Mouse (Mus musculus): ENCODE measurements around the gene Ccdc180.
A peak's percentile ranks its signal among the peaks of the same experiment; 100 is the strongest.

Ccdc180 gene

DNA sequence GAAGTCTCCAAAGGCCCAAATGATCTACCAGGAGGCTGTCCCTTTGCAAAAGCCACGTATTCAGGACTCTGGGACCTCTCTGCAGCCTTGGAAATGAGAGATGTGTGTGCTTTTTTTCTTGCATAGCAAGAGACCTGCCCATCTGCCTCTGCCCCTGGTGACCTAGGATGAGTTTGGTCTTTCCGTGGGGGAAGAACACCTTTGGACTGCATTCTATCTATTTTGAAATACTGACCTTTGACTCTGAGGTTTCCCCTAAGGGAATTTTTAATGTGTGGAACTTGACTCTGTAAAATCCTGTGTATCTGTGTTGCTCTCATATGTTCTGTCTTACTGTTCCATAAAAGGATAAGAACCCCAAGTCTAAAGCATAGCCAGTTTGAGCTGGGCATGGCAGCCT is 78.9 kb downstream of the Ccdc180 start:
- DNase-seq (ENCODE audit: extremely low spot score, low spot score) = no peak

GRCm38 (mm10) chr4:45970048-45970560 is 80.0 kb downstream of the Ccdc180 start:
- DNase-seq (ENCODE audit: extremely low spot score, low spot score) = no peak

GRCm38 (mm10) chr4:45971806-45972447 is 81.8 kb downstream of the Ccdc180 start:
- DNase-seq (ENCODE audit: extremely low spot score, low spot score) = peak; percentile 99

DNA sequence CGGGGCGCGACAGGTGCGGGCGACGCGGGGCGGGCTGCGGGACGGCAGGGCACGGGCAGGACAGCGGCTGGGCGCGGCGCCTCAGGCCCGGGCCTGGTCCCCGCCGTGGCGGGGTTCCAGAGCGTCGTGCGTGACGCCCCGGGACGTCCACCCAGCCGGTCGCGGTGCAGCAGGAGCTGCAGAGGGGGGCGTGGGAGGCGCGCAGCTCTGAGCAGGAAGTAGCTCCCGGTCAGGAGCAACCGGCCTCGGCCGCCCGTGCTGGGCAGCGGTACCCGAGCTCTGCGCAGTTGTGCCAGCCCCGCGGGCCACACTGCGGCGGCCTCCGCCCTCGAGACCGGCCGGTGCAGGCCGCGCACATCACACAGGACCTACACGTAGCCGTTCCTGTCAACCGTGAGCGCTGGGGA is 82.3 kb downstream of the Ccdc180 start:
- DNase-seq (ENCODE audit: extremely low spot score, low spot score) = no peak

- no peak for DNase-seq (ENCODE audit: extremely low spot score, low spot score)
Observed at GRCm38 (mm10) chr4:45972951-45973350, 82.8 kb downstream of the Ccdc180 start.

- no peak for DNase-seq (ENCODE audit: extremely low spot score, low spot score)
Observed at GRCm38 (mm10) chr4:45976931-45977667, 87.0 kb downstream of the Ccdc180 start.

- DNase-seq (ENCODE audit: extremely low spot score, low spot score) = no peak
Observed at GRCm38 (mm10) chr4:45979916-45980315, 89.8 kb downstream of the Ccdc180 start.

DNA sequence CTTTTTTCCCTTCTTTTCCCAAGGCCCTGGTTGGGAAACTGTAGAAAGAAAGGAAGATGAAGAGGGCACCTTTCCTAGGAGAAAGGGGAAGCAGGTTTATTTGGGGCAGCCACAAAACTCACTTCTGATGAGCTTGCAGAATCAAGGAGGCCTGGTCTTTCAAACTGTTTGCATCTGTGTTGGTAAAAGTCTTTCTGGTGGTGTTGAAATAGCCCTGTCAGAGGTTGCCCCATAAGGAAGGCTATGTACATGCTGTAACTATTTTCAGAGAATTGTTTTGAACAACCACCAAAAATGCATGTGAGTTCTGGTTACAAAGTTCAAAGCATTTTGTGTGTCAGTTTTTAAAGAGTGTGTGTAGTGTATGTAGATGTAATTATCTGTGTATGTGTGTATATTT is 91.0 kb downstream of the Ccdc180 start:
- DNase-seq (ENCODE audit: extremely low spot score, low spot score) = no peak

DNA sequence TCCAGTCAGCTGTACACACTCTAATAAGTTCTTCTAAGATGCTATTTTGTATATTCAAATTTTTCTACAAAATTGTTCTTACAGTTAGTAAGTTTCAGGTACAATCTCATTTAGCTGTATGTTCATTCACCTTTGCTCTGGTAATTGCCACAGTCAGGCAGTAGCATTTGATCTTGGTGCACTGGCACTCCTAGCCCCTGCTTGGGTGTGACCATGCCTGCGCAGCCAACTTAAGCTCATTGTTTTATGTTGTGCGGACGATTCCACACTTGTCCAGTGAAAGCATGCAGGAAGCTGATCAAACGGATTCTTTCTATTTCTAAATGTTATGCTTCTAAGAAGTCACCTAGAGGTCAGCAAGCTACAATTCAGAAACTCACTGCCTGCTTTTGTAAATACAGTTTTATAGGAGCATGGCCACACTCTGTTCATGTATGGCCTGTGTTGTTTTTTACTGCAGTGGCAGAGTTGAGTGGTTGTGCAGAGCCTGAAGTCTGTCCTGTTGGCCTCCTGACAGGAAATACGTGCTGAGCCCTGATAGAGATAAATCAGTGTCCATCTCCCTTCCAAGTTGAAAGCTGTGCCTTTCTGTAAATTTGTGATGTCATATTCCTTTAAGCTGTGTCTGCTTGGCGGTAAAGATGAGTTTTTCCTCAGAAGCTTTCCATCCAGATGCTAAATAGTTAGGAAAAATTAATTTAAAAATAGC is 100.5 kb downstream of the Ccdc180 start:
- DNase-seq (ENCODE audit: extremely low spot score, low spot score) = no peak

DNA sequence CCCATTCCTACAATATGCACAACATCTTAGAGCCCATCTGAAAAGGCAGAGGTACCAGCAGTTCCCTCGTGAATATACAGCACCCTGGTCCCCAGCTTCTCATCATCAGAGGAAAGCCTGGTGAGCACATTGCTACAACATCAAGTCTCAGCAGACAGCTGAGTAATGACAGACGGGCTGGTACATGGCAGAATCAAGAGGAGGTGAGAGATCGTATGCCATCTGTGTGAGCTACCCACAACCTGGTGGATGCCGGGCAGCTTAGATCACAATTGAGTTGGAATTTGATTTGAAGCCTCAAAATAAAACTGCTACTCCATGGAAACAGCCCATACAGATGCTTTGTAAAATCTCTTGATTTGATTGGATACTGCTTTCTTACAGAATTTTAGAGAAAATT is 108.4 kb downstream of the Ccdc180 start:
- DNase-seq (ENCODE audit: extremely low spot score, low spot score) = no peak
